Mouse (Mus musculus) C2C12 (cell line): ENCODE measurements around the gene Nuak1. TPM values are rescaled to one million over a fixed set of nuclear protein-coding genes. Genes with fewer than 3 reads are reported as not detected.

Source experiments
- H3K27me3 ChIP-seq: one replicate; pipeline ENCODE4 v1.6.1; 2011; ENCODE audit not compliant: control insufficient read depth, insufficient read depth, insufficient read length
- H3K36me3 ChIP-seq: one replicate; pipeline ENCODE4 v1.6.1; 2011; ENCODE audit not compliant: control insufficient read depth, insufficient read depth
- H3K4me3 ChIP-seq: one replicate; pipeline ENCODE4 v1.5.1; 2011; ENCODE audit warnings: mild to moderate bottlenecking, control low read depth; ENCODE audit not compliant: poor library complexity, insufficient read depth, severe bottlenecking
- H3K79me2 ChIP-seq: one replicate; pipeline ENCODE4 v1.6.1; 2011; ENCODE audit not compliant: control insufficient read depth, insufficient read depth
- H3K79me3 ChIP-seq: one replicate; pipeline ENCODE4 v1.6.1; 2011; ENCODE audit warnings: low read depth, control low read depth
- H3ac ChIP-seq: one replicate; pipeline ENCODE3; 2011; ENCODE audit warnings: low read depth; ENCODE audit not compliant: control insufficient read depth, insufficient read length
- CEBPB ChIP-seq: IDR thresholded peaks from one replicate; pipeline ENCODE4 v1.6.1; 2011; ENCODE audit warnings: low read depth, mild to moderate bottlenecking, control low read depth, moderate library complexity
- CTCF ChIP-seq: IDR thresholded peaks from one replicate; pipeline ENCODE4 v1.5.1; 2011; ENCODE audit not compliant: control insufficient read depth, insufficient read depth, insufficient read length
- FOSL1 ChIP-seq: IDR thresholded peaks from one replicate; pipeline ENCODE4 v1.8.0; 2011; ENCODE audit warnings: mild to moderate bottlenecking, low read length; ENCODE audit not compliant: poor library complexity, insufficient read depth, severe bottlenecking
- MAX ChIP-seq: IDR thresholded peaks from one replicate; pipeline ENCODE4 v1.6.1; 2011; ENCODE audit warnings: mild to moderate bottlenecking, control low read depth
- MYOD1 ChIP-seq: IDR thresholded peaks from one replicate; pipeline ENCODE4 v1.6.1; 2011; ENCODE audit warnings: low read depth; ENCODE audit not compliant: control insufficient read depth, insufficient read length
- MYOG ChIP-seq: IDR thresholded peaks from one replicate; pipeline ENCODE4 v1.6.1; 2011; ENCODE audit not compliant: control insufficient read depth, insufficient read length; ENCODE audit errors: extremely low read depth
- USF1 ChIP-seq: IDR thresholded peaks from one replicate; pipeline ENCODE4 v1.6.1; 2011; ENCODE audit warnings: low read depth, mild to moderate bottlenecking, control low read depth, moderate library complexity
- polyA plus RNA-seq: library from polyadenylated mRNA; unstranded; fragments of >200 nt; fragmentation: generic; extraction: Trizol; gene quantifications from one replicate; pipeline ENCODE4 v1.2.1, GENCODE M21; 2012; ENCODE audit warnings: missing spikeins

Nuak1 gene
- polyA plus RNA-seq, 1 experiment = 15.2 TPM

GRCm38 (mm10) chr10:84368185-84368584 is 72.2 kb downstream of the Nuak1 start:
- Histone ChIP-seq H3K27me3 (peaks cover under 1% of the 10 kb centered on the region), H3K79me3 (no peaks in the 10 kb centered on the region), H3K79me2 (no peaks in the 10 kb centered on the region), H3ac (no peak overlapping the region), H3K4me3 (no peak overlapping the region), H3K36me3 (no peaks in the 10 kb centered on the region)
- TF ChIP-seq CTCF (no peak), USF1 (no peak), CEBPB (no peak), MYOD1 (no peak), MAX (no peak), MYOG (no peak), FOSL1 (no peak)

GRCm38 (mm10) chr10:84365166-84365865 is 75.1 kb downstream of the Nuak1 start:
- H3K36me3 ChIP-seq = no peaks in the 10 kb centered on the region
- no peaks in the 10 kb centered on the region for H3K79me2 ChIP-seq
- no peak overlapping the region for H3K4me3 ChIP-seq
- no peaks in the 10 kb centered on the region for H3K79me3 ChIP-seq
- H3ac ChIP-seq = no peak overlapping the region
- no peak for TF ChIP-seq FOSL1
- peaks cover 3% of the 10 kb centered on the region for H3K27me3 ChIP-seq

DNA sequence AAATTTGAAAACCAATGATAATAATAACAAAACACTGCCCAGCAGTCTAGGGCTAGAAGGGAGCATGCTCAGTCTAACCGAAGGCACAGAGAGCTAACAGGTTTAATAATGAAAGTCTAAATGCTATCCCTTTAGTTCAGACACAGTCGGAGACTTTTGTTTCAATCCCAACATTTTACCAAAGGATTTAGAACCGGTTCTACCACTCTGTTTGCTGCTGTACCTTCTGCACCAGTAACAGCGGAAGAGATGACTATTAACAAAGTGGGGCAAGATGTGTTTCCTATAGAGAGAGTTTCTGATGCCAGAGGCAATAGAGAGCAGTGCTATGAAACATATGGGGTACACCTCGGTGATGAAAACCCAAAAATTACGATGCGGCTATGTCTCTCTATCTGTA is 76.6 kb downstream of the Nuak1 start:
- TF ChIP-seq MYOG = no peak
- no peak for TF ChIP-seq CTCF
- TF ChIP-seq FOSL1 = no peak
- no peak for TF ChIP-seq MAX
- TF ChIP-seq MYOD1 = no peak
- no peak for TF ChIP-seq CEBPB
- no peak for TF ChIP-seq USF1
- peaks cover 3% of the 10 kb centered on the region for H3K27me3 ChIP-seq
- H3ac ChIP-seq = no peak overlapping the region

DNA sequence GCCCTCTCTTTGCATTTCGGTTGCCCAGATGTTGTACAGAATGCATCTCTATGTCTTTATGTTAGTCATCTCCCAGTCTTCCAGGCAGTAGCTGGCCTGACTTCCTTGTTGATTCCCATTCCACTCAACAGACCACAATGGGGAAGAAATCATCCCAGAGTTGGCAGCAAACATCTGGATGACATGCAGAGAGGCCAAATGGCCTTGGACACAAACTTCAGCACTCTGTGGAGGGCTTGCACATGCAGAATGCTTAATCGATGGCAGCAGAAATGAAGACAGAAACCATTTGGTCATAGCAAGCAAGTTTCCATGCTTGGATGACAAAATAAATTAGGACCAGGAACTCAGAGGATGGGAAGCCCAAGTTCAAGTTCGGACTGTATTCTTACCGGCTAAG is 79.4 kb downstream of the Nuak1 start:
- peaks cover 3% of the 10 kb centered on the region for H3K27me3 ChIP-seq
- no peak overlapping the region for H3K4me3 ChIP-seq
- H3K79me2 ChIP-seq = no peaks in the 10 kb centered on the region
- H3K79me3 ChIP-seq = no peaks in the 10 kb centered on the region
- no peak for TF ChIP-seq USF1
- TF ChIP-seq CEBPB = no peak
- no peak for TF ChIP-seq FOSL1
- TF ChIP-seq MYOD1 = no peak
- no peak overlapping the region for H3ac ChIP-seq
- no peaks in the 10 kb centered on the region for H3K36me3 ChIP-seq

More for the DNA sequence above, 76.6 kb downstream of the Nuak1 start:
- Histone ChIP-seq H3K79me3 (no peaks in the 10 kb centered on the region), H3K36me3 (no peaks in the 10 kb centered on the region), H3K4me3 (no peak overlapping the region), H3K79me2 (no peaks in the 10 kb centered on the region)

GRCm38 (mm10) chr10:84360391-84360790 is 80.0 kb downstream of the Nuak1 start:
- Histone ChIP-seq H3ac (no peak overlapping the region), H3K36me3 (no peaks in the 10 kb centered on the region), H3K27me3 (peaks cover 3% of the 10 kb centered on the region), H3K79me2 (no peaks in the 10 kb centered on the region), H3K4me3 (no peak overlapping the region), H3K79me3 (no peaks in the 10 kb centered on the region)
- TF ChIP-seq MAX = no peak
- no peak for TF ChIP-seq MYOG
- no peak for TF ChIP-seq FOSL1
- no peak for TF ChIP-seq CEBPB
- TF ChIP-seq USF1 = no peak
- no peak for TF ChIP-seq MYOD1
- no peak for TF ChIP-seq CTCF

GRCm38 (mm10) chr10:84358738-84359120 is 81.7 kb downstream of the Nuak1 start:
- Histone ChIP-seq H3K36me3 (no peaks in the 10 kb centered on the region), H3K4me3 (no peak overlapping the region), H3K27me3 (peaks cover 3% of the 10 kb centered on the region), H3K79me2 (no peaks in the 10 kb centered on the region), H3ac (no peak overlapping the region), H3K79me3 (no peaks in the 10 kb centered on the region)
- TF ChIP-seq CTCF (no peak), MYOG (no peak)
